Mouse (Mus musculus): ENCODE measurements at regions not wholly inside any gene's neighbourhood (a gene's known extent, or its start where the extent isn't known, plus 50 kb on each side); places are given as distances from the start of the nearest gene placed in this dataset.

DNA sequence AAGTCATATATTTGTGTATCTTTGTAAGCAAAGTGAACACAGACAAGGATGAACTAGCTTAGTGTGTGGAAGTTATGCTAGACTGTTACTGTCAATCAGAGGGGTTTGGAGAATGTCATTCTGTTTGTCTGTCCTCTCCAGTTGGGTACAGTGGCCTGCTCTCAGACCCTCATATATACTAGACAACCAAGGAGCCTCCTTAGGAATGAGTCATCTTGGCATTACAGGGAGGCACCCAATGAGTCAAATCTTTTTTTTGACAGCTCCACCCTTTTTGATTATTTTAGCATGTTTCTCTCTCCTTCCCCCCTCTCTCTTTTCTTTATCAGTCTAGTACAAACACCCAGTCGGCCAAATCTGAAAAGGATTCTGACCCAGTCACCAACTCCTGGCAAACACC is 416.3 kb upstream of the Ubash3b start:
- no peak for DNase-seq (ENCODE audit: low spot score in 2 of 2)

DNA sequence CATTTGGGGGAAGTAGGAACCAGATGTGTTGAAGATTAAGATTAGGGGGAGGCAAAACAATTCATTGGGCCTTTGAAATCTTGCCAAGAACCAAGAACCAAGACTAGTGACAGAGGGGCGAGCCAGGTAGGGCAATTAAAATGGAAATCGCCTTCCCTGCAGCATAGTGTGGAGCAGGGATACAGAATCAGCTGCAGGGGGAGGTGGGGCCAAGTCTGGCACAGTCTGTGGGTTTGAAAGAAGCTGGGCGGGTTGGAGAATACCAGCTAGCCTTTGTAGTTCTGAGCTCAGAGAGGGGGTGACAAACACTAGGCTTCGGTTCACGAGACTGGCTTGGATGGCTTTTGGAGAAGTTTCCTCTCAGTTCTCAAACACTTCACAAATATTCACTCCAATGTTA is 414.3 kb upstream of the Ubash3b start:
- no peak for DNase-seq (ENCODE audit: low spot score in 2 of 2)

DNA sequence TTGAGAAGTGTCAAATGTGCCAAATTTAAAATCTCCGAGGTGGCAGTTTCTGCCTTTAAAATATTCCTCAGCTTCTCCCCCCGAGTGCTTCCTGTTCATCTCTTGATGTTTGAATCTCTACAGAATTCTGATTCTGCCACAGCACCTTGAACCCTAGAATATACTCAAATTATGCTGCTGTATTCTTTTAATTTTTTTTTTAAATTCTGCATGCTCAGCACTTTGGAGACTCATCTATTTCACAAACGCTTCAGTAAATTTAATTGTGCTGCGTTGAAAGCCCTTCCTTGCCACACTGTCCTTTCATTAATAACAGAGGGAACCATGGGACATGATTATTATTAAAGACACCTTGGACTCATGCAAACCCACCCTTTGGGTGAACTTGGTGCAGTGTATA is 408.8 kb upstream of the Ubash3b start:
- DNase-seq (ENCODE audit: low spot score in 2 of 2) = no peak

GRCm38 (mm10) chr9:41566496-41566895 is 405.0 kb upstream of the Ubash3b start:
- DNase-seq (ENCODE audit: low spot score in 2 of 2) = no peak

DNA sequence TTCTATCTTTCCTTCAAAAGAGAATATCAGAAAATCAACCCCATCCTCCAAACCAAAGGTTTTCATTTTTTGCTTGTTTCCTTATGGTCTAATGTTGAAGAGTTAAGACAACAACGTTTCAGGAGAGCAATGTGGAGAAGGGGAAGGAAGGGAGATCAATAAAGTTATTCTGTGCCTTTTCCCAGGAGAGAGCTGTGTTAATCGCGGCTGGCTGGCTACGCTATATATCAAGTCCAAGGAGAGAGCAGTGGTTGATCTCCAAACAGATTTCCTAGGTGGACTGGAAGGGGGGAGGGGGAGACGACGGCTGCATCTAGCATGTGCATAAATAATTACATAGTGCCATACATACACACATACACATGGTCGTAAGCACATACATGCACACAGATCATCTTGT is 404.3 kb upstream of the Ubash3b start:
- no peak for DNase-seq (ENCODE audit: low spot score in 2 of 2)

GRCm38 (mm10) chr9:41563376-41563775 is 401.9 kb upstream of the Ubash3b start:
- no peak for DNase-seq (ENCODE audit: low spot score in 2 of 2)

GRCm38 (mm10) chr9:41558456-41558855 is 397.0 kb upstream of the Ubash3b start:
- DNase-seq (ENCODE audit: low spot score in 2 of 2) = no peak

DNA sequence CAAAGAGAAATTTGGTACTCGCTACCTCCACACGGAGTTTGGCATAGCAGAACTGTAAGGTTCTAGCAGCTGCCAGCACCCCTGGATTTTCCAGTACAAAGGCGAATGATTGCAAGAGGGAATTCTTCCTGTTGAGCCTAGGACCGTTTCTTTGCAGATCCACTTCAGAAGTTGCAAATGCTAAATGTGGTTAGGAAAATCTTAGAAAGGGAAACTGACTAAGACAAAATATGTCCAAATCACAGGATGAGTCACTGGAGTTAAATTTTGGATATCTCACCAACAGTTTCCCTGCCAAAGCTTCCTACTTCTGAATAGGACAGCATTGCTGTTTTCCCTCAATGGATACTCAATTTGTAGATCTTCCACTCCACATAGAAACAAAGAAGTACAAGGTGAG is 395.4 kb upstream of the Ubash3b start:
- no peak for DNase-seq (ENCODE audit: low spot score in 2 of 2)

- no peak for DNase-seq (ENCODE audit: low spot score in 2 of 2)
These were observed 384.3 kb upstream of the Ubash3b start for GRCm38 (mm10) chr9:41545776-41546175.

GRCm38 (mm10) chr9:41542511-41542910 is 381.0 kb upstream of the Ubash3b start:
- DNase-seq (ENCODE audit: low spot score in 2 of 2) = no peak

DNA sequence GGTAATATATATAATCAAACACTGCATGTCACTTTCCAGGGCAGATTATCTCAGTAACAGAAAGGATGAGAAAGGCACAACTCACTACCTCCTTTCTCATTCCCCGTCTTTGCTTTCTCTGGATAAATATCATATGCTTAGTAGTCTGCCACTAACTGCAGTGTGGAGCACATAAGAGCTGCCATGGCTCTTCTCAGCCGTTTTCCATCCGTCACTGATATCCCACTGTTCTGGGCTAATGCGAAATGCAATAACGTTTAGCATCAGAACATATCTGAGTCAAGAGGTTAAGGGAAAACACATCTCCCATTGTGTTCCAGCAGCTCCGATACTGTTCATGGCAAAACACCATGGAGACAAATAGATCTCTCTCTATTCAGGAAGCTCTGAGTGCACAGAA is 379.8 kb upstream of the Ubash3b start:
- no peak for DNase-seq (ENCODE audit: low spot score in 2 of 2)

DNA sequence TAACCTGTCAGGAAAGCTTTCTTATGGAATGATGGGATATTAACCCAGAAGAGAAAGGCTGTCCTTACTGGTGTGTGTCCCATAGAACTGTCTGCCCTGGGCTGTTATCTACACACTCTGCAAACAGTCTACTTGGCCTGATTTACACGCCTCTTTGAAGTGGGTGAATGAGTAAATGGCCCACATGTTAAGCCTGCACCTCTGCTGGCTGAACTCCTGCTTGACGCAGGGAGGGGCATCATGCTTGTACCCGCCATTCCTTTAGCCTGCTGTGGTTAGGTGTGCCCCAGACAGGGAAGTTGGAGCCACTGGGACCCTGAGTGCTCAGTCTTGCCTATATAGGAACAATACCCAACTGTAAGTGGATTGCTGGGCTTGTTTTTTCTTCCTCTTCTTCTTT is 371.3 kb upstream of the Ubash3b start:
- no peak for DNase-seq (ENCODE audit: low spot score in 2 of 2)

- DNase-seq (ENCODE audit: low spot score in 2 of 2) = no peak
These were observed 370.8 kb upstream of the Ubash3b start for GRCm38 (mm10) chr9:41532290-41532689.

DNA sequence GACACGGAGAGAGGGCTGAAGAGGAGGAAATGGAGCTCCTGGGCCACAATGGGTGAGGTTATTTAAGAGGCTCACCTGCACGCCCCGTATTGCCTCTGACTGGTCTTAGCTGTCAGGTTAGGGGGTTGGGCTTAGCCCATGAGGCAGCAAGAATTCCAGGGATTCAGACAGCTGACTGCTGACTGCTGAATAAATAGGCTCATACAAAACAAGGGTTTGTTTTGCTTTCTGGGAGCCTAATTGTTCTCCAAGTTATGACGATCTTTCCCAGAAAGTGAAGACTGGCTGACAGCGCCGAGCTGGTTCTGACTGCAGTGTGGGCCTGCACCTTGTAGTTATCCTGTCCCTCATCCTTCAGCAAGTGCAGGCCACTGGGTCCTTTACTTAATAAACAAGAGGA is 370.1 kb upstream of the Ubash3b start:
- no peak for DNase-seq (ENCODE audit: low spot score in 2 of 2)

GRCm38 (mm10) chr9:41526126-41526525 is 364.6 kb upstream of the Ubash3b start:
- no peak for DNase-seq (ENCODE audit: low spot score in 2 of 2)

- DNase-seq (ENCODE audit: low spot score in 2 of 2) = no peak
These were observed 364.0 kb upstream of the Ubash3b start for GRCm38 (mm10) chr9:41525534-41525933.

GRCm38 (mm10) chr9:41524591-41524990 is 363.1 kb upstream of the Ubash3b start:
- DNase-seq (ENCODE audit: low spot score in 2 of 2) = no peak

DNA sequence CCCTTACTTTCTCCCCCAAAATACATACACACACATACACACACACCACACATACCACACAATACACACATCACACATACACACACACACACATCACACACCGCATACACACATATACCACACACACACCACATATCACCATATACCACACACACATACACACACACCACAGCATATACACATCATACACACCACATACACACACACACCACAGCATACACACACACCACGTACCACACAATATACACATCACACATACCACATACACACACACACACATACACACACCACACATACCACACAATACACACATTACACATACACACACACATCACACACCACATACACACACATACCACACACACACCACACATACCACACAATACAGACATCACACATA is 362.5 kb upstream of the Ubash3b start:
- no peak for DNase-seq (ENCODE audit: low spot score in 2 of 2)

- no peak for DNase-seq (ENCODE audit: low spot score in 2 of 2)
These were observed 360.8 kb upstream of the Ubash3b start for GRCm38 (mm10) chr9:41522302-41522701.

GRCm38 (mm10) chr9:41517787-41518186 is 356.3 kb upstream of the Ubash3b start:
- no peak for DNase-seq (ENCODE audit: low spot score in 2 of 2)

DNA sequence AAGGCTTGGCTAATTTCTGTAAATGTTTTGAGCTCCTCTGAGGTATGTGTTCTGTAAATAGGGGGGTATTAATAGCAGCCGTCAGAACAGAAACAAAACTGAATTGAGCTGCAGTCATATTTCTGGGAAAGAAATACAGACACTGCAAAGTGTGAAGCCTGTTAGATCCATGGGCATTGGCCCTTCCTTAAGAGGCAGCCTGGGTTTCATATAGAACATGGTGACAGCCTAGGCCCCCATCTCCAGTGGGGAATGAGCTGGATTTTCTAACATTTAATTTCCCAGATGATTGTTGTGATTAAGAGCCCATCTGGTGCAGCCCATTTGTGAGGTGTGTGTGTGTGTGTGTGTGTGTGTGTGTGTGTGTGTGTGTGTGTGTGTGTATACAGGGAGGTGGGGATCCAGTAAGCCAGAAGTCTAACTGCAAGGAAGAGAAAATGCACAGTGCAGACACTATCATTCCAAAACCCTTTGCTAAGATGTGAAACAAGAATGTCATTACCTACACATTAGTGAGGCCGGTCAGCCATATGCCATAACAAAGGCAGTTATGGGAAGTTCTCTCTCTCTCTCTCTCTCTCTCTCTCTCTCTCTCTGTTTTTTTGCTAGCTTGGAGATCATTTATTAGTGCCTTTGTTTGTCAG is 355.7 kb upstream of the Ubash3b start:
- DNase-seq (ENCODE audit: low spot score in 2 of 2) = no peak

GRCm38 (mm10) chr9:41515192-41515591 is 353.7 kb upstream of the Ubash3b start:
- peak in 1 of 2 experiments; percentile 34 for DNase-seq (ENCODE audit: low spot score in 2 of 2)

- DNase-seq (ENCODE audit: low spot score in 2 of 2) = no peak
These were observed 352.2 kb upstream of the Ubash3b start for GRCm38 (mm10) chr9:41513701-41514100.

GRCm38 (mm10) chr9:41509597-41509996 is 348.1 kb upstream of the Ubash3b start:
- DNase-seq (ENCODE audit: low spot score in 2 of 2) = no peak

All from urinary bladder, postnatal 36 days (tissue).